Mouse (Mus musculus): ENCODE measurements around the gene 1700019N19Rik. TPM values are rescaled to one million over a fixed set of nuclear protein-coding genes. Genes with fewer than 3 reads are reported as not detected.

Gene 1700019N19Rik
- polyA plus RNA-seq (2017; shearing (Covaris generic)), result 1 to 10 TPM in 1 of 2 experiments, not detected in 1; 1.4 TPM

DNA sequence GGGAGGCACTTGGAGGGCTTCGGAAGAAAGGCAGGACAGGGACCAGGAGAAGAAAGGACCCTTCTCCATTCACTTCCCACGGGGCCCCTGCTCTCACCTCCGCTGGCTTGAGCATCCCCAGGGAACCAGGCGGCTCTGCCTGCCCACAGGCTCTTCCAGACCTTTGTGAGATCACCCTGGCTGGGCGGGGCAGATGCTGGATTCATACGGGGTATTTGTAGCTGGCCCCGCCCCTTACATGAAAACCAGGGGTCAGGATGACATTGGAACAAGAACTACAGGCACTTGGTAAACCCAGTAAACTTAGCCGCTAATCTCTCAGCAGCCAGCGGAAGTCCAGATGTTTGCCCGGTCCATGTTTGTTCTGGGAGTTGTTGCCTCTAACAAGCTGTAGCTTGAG, at the start of gene 1700019N19Rik:
Gene 1700019N19Rik, minus strand, starts transcription at position 178 of the 400 bp plus-strand sequence.

GRCm38 (mm10) chr19:58759423-58759822, 34.8 kb downstream of the 1700019N19Rik start, which contains the start of gene Pnliprp2:
TSS of gene Pnliprp2 (plus strand) at chr19:58759719.

Other genes with a start within 250 kb of the 1700019N19Rik start
- 1 to 10 TPM in 1 of 2 experiments, under 1 TPM in 1; 0.23 to 1.8 TPM for gene Pnlip, start 142.0 kb downstream of the 1700019N19Rik start, polyA plus RNA-seq (2017; shearing (Covaris generic))
- gene Pnliprp1, start 65.6 kb downstream of the 1700019N19Rik start, polyA plus RNA-seq (2017; shearing (Covaris generic)), result 1 to 10 TPM in 1 of 2 experiments, under 1 TPM in 1; 0.72 to 2.6 TPM
- gene Pnliprp2, start 34.7 kb downstream of the 1700019N19Rik start, polyA plus RNA-seq (2017; shearing (Covaris generic)), result not detected
- gene Eno4, start 149.0 kb upstream of the 1700019N19Rik start, polyA plus RNA-seq (2017; shearing (Covaris generic)), result under 1 TPM in 1 of 2 experiments, not detected in 1; 0.15 TPM
- 1 to 10 TPM; 2.0 to 2.1 TPM for gene Hspa12a, start 149.2 kb upstream of the 1700019N19Rik start, polyA plus RNA-seq (2017; shearing (Covaris generic))

All from inflammation-experienced regulatory T-cells (primary cell).